ENCODE assay signal across 21 mouse cellular contexts in genomic region chr17:83893134-83893533, GRCm38 (mm10). TPM values are rescaled to one million over a fixed set of nuclear protein-coding genes. Genes with fewer than 3 reads are reported as not detected.
DNase-seq lines count a peak whose midpoint lies in the region; ATAC-seq and TF ChIP-seq lines count a peak whose summit lies in the region.
"Had no signal": no experiment of that assay in that cellular context is flagged by ENCODE, and none has a peak within 500 bp of the region (broad histone marks: within the 10 kb centered on the region; RNA-seq: fewer than 3 reads in every experiment).

No protein-coding gene starts in this region.

- no peaks in the 10 kb centered on the region for H3K36me3 ChIP-seq in lung, embryonic 14.5 days (ENCODE audit: insufficient read depth)
- no peaks in the 10 kb centered on the region for H3K36me3 ChIP-seq in limb, embryonic 10.5 days
- H3K36me3 ChIP-seq: embryonic facial prominence, embryonic 13.5 days; G1E; heart, embryonic 12.5 days; hindbrain, embryonic 10.5 days had no signal

- TF ChIP-seq CTCF in lung, embryonic 14.5 days (IDR thresholded peaks at IDR 0.05; ENCODE audit: low read depth), result no peak

- H3K4me1 ChIP-seq in lung, embryonic 14.5 days (ENCODE audit: insufficient read depth), result peaks cover 47% of the 10 kb centered on the region
- peaks cover 75% of the 10 kb centered on the region for H3K4me1 ChIP-seq in limb, embryonic 10.5 days

- intact Hi-C loops in left cerebral cortex, postnatal 25 days (cut with DNase I), result no loop called here

- no peak overlapping the region for H3K4me2 ChIP-seq in lung, embryonic 14.5 days
- H3K4me2 ChIP-seq: embryonic facial prominence, embryonic 13.5 days; heart, embryonic 12.5 days; hindbrain, embryonic 14.5 days had no signal

- no peak overlapping the region for H3K9ac ChIP-seq in lung, embryonic 14.5 days
- H3K9ac ChIP-seq: embryonic facial prominence, embryonic 13.5 days; heart, embryonic 12.5 days; hindbrain, embryonic 14.5 days had no signal

- 66% methylated on average over 4 of the region's 4 CpGs for WGBS in lung, embryonic 14.5 days
- 94% methylated on average over 4 of the region's 4 CpGs for WGBS in limb, embryonic 10.5 days

- H3K27ac ChIP-seq in lung, embryonic 14.5 days (ENCODE audit: low read depth), result no peak overlapping the region
- H3K27ac ChIP-seq in limb, embryonic 10.5 days, result 0 out of 2 replicates have a peak overlapping the region, but pooled peaks have one; percentile 25
- H3K27ac ChIP-seq: embryonic facial prominence, embryonic 13.5 days; hindbrain, embryonic 10.5 days; hindbrain, embryonic 14.5 days had no signal

- no peaks in the 10 kb centered on the region for H3K9me3 ChIP-seq in lung, embryonic 14.5 days (ENCODE audit: low read depth, low read length)
- no peaks in the 10 kb centered on the region for H3K9me3 ChIP-seq in limb, embryonic 10.5 days (replicated peaks)
- H3K9me3 ChIP-seq: embryonic facial prominence, embryonic 13.5 days; G1E; heart, embryonic 12.5 days; hindbrain, embryonic 10.5 days had no signal

- no peaks in the 10 kb centered on the region for H3K27me3 ChIP-seq in lung, embryonic 14.5 days (ENCODE audit: insufficient read depth, low read length)
- H3K27me3 ChIP-seq in limb, embryonic 10.5 days (ENCODE audit: low read depth, poor library complexity, severe bottlenecking), result peaks cover 5% of the 10 kb centered on the region; the same call in 1 of the 2 replicates
- H3K27me3 ChIP-seq: embryonic facial prominence, embryonic 13.5 days; heart, embryonic 12.5 days had no signal

- no peak for ATAC-seq in lung, embryonic 14.5 days (ENCODE audit: insufficient read depth)
- ATAC-seq: CD4-positive, CD25-positive, alpha-beta regulatory T cell, adult 4 months; forebrain, embryonic 14.5 days had no signal

- H3K4me3 ChIP-seq in lung, embryonic 14.5 days (ENCODE audit: low read depth, low read length), result no peak overlapping the region
- no peak overlapping the region for H3K4me3 ChIP-seq in limb, embryonic 10.5 days
- H3K4me3 ChIP-seq: embryonic facial prominence, embryonic 13.5 days; heart, embryonic 12.5 days; hindbrain, embryonic 10.5 days had no signal

- peak; percentile 41 for DNase-seq in lung, embryonic 14.5 days
- DNase-seq in lung, postnatal 14 days, result no peak
- DNase-seq in 3T3-L1 (ENCODE audit: low read depth, low spot score) (peak; percentile 45), NIH3T3 (ENCODE audit: low read depth) (peak; percentile 71)
- DNase-seq in limb, embryonic 10.5 days (ENCODE audit: low spot score), result no peak
- DNase-seq in left cerebral cortex, postnatal 25 days (ENCODE audit: low spot score in 2 of 2), result no peak
- DNase-seq in ovary, postnatal 10 days (ENCODE audit: low spot score), result no peak
- no peak for DNase-seq in yolk sac, embryonic 10.5 days (ENCODE audit: low spot score)
- DNase-seq: adrenal gland, postnatal 14 days; B cell, adult 2 months; cerebellum, adult 18-20 months; cerebellum, adult 9-11 months; cerebellum, postnatal 36 days; heart, adult 18-20 months had no signal

RNA-seq across cellular contexts. Expression of gene Haao, which starts 45.4 kb away (rescaled TPM):
- polyA plus RNA-seq in lung, embryonic 14.5 days (2014; fragmentation: Nextera tagmentation; extraction: Ambion mirVana), result 0.21 TPM in 1 of 2 replicates, not detected in the other
- 0.70 and 0.99 TPM in 2 replicates for polyA plus RNA-seq in limb, embryonic 10.5 days (2016; fragmentation: Nextera tagmentation; extraction: Ambion mirVana)
- total RNA-seq in left cerebral cortex, postnatal 25 days (2021), result not detected
- polyA plus RNA-seq: hindbrain, embryonic 14.5 days had no signal

Comparison
In these comparisons a context has a peak if more than half of its experiments do, and no peak if none do; other contexts are left out.
1. DNase-seq: peak in lung, embryonic 14.5 days (single experiment), 3T3-L1 (single experiment) and NIH3T3 (single experiment); none in lung, postnatal 14 days (single experiment), limb, embryonic 10.5 days (single experiment), left cerebral cortex, postnatal 25 days (0 of 2), ovary, postnatal 10 days (single experiment) and yolk sac, embryonic 10.5 days (single experiment).